Mouse (Mus musculus): ENCODE measurements around the gene Tspoap1. TPM values are rescaled to one million over a fixed set of nuclear protein-coding genes. Genes with fewer than 3 reads are reported as not detected.

Tspoap1 gene
- polyA plus RNA-seq, 1 experiment, result not detected

DNA sequence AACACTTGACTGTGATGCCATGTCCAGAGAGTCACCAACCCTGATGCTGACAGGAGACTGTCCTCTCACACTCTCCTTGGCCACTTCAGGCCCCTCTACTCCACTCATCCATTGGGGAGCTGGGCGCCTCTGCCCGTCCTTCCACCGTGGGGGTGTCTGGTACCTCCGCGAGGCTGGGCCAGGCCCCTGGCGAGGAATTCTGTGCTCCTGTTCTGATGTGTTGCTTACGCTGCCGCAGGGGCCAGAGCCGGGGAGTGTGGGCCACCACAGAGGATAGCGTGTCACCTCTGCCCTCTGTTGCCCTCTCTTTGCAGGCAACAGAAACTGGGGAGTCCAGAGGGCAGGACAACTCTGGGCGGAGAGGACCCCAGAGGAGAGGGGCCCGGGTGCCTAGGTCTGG, 18.6 kb downstream of the Tspoap1 start:
- H3K27ac ChIP-seq (ENCODE audit: insufficient read depth, low read depth, low read length), result no peak overlapping the region
- TF ChIP-seq POLR2A (IDR thresholded peaks at IDR 0.05; ENCODE audit: insufficient read depth, low read depth, low read length) (no peak), CTCF (IDR thresholded peaks at IDR 0.05; ENCODE audit: insufficient read depth, low read depth, low read length) (no peak)
- WGBS, result 59% methylated on average over 12 of the region's 12 CpGs
- no peak overlapping the region for H3K4me3 ChIP-seq (ENCODE audit: insufficient read depth, low read depth, low read length)
- peaks cover 15% of the 10 kb centered on the region for H3K4me1 ChIP-seq (ENCODE audit: control insufficient read depth, insufficient read depth, low read length)

DNA sequence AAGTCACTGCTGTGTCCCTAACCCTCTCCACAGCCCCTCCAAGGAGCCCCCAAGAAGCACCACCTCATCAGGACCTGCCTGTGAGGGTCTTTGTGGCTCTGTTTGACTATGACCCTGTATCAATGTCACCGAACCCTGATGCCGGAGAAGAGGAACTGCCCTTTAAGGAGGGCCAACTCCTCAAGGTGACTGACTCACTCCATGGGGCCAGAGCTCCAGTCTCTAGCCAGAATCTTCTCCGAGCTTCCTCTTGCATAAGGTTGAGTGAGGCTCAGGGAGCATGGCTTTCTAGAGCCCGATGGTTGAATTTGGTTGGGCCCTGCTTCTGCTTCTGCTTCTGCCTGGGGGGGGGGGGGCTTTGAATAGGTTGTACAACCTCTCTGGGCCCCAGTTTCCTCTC, 19.1 kb downstream of the Tspoap1 start:
- TF ChIP-seq POLR2A (IDR thresholded peaks at IDR 0.05; ENCODE audit: insufficient read depth, low read depth, low read length) (no peak), CTCF (IDR thresholded peaks at IDR 0.05; ENCODE audit: insufficient read depth, low read depth, low read length) (no peak)
- 86% methylated on average over 4 of the region's 4 CpGs for WGBS
- H3K4me1 ChIP-seq (ENCODE audit: control insufficient read depth, insufficient read depth, low read length), result peaks cover 15% of the 10 kb centered on the region

DNA sequence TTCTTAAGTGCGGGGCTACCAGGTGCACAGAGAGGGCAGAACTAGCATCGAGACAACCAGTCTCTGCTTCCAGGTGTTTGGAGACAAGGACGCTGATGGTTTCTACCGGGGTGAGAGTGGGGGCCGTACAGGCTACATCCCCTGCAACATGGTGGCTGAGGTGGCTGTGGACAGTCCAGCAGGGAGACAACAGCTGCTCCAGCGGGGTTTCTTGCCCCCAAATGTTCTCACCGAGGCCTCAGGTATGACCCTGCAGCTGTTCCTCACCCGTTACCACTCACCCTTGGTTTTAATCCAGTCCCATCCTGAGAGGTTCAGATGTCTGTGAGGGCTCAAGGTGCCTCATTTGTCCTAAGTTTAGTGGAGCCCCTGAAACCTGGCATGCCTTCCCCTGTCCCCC, 19.8 kb downstream of the Tspoap1 start:
- WGBS, result 86% methylated on average over 8 of the region's 8 CpGs
- TF ChIP-seq CTCF (IDR thresholded peaks at IDR 0.05; ENCODE audit: insufficient read depth, low read depth, low read length) (no peak), POLR2A (IDR thresholded peaks at IDR 0.05; ENCODE audit: insufficient read depth, low read depth, low read length) (no peak)
- Histone ChIP-seq H3K4me3 (ENCODE audit: insufficient read depth, low read depth, low read length) (no peak overlapping the region), H3K4me1 (ENCODE audit: control insufficient read depth, insufficient read depth, low read length) (peaks cover 15% of the 10 kb centered on the region), H3K27ac (ENCODE audit: insufficient read depth, low read depth, low read length) (no peak overlapping the region)

More for the DNA sequence above, 19.1 kb downstream of the Tspoap1 start:
- H3K4me3 ChIP-seq (ENCODE audit: insufficient read depth, low read depth, low read length), result no peak overlapping the region
- no peak overlapping the region for H3K27ac ChIP-seq (ENCODE audit: insufficient read depth, low read depth, low read length)

DNA sequence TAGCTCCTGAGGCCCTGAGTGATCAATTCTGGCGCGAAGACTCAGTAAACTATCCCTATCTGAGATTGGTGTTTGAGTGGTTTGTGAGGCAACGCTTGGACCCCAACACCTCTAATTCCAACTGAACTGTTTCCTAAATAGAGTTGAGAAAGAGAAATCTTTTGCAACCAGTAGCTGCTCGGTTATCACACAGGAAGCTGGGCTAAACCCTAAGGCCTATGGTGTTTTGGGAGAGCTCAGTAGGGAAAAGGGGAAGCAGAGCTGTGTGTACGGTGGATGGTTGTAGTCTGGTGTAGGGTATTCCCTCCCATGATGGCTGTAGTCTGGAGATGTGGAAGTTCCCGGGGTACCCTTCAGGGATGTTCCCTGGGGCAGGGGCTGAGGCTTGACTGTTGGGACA, 29.7 kb downstream of the Tspoap1 start:
- H3K4me3 ChIP-seq (ENCODE audit: insufficient read depth, low read depth, low read length), result no peak overlapping the region
- H3K27ac ChIP-seq (ENCODE audit: insufficient read depth, low read depth, low read length), result no peak overlapping the region
- H3K4me1 ChIP-seq (ENCODE audit: control insufficient read depth, insufficient read depth, low read length), result no peaks in the 10 kb centered on the region
- TF ChIP-seq CTCF (IDR thresholded peaks at IDR 0.05; ENCODE audit: insufficient read depth, low read depth, low read length), result no peak
- TF ChIP-seq POLR2A (IDR thresholded peaks at IDR 0.05; ENCODE audit: insufficient read depth, low read depth, low read length), result no peak
- WGBS, result 91% methylated on average over 6 of the region's 6 CpGs

- TF ChIP-seq POLR2A (IDR thresholded peaks at IDR 0.05; ENCODE audit: insufficient read depth, low read depth, low read length) (no peak), CTCF (IDR thresholded peaks at IDR 0.05; ENCODE audit: insufficient read depth, low read depth, low read length) (no peak)
- no peaks in the 10 kb centered on the region for H3K4me1 ChIP-seq (ENCODE audit: control insufficient read depth, insufficient read depth, low read length)
- H3K27ac ChIP-seq (ENCODE audit: insufficient read depth, low read depth, low read length), result no peak within 1 kb of the TSS
- 79% methylated on average over 3 of the region's 3 CpGs for WGBS
- H3K4me3 ChIP-seq (ENCODE audit: insufficient read depth, low read depth, low read length), result no peak within 1 kb of the TSS
Observed at GRCm38 (mm10) chr11:87793460-87793859, 33.1 kb downstream of the Tspoap1 start, which contains the start of gene Mpo. Gene Mpo (plus strand): TSS chr11:87793581.

DNA sequence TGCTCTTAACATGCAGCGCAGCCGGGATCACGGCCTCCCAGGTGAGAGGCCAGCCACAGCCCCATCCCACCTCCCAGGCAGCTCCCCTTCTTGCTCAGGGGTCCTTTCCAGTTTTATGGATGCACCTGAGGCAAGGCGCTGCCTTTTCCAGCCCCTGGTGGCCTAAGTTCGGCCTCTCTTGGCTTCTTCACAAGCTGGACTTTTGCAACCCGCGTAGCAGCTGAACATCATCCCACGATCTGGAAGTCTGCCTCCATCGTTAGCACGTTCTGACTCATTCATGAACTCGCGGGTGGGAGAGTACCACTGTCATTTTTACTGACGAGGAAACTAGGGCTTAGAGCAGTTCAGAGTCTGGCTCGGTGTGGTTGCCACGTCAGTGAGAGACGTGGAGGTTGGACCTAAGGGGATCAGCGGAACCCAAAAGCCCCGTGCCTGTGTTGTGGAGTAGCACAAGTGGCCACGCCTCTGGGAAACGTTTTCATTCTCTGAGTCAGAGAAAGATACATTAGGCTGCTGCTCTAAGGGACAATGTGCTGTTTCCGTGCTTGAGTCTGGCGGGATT, 41.5 kb downstream of the Tspoap1 start:
- 48% methylated on average over 22 of the region's 22 CpGs for WGBS
- no peak overlapping the region for H3K4me3 ChIP-seq (ENCODE audit: insufficient read depth, low read depth, low read length)
- peaks cover 20% of the 10 kb centered on the region for H3K4me1 ChIP-seq (ENCODE audit: control insufficient read depth, insufficient read depth, low read length)
- TF ChIP-seq POLR2A (IDR thresholded peaks at IDR 0.05; ENCODE audit: insufficient read depth, low read depth, low read length), result no peak
- TF ChIP-seq CTCF (IDR thresholded peaks at IDR 0.05; ENCODE audit: insufficient read depth, low read depth, low read length), result no peak
- no peak overlapping the region for H3K27ac ChIP-seq (ENCODE audit: insufficient read depth, low read depth, low read length)

GRCm38 (mm10) chr11:87802621-87803020, 42.3 kb downstream of the Tspoap1 start:
- Histone ChIP-seq H3K4me3 (ENCODE audit: insufficient read depth, low read depth, low read length) (peak overlapping the region; percentile 9; the same call in 1 of the 2 replicates), H3K27ac (ENCODE audit: insufficient read depth, low read depth, low read length) (no peak overlapping the region), H3K4me1 (ENCODE audit: control insufficient read depth, insufficient read depth, low read length) (peaks cover 20% of the 10 kb centered on the region)
- 40% methylated on average over 14 of the region's 14 CpGs for WGBS
- TF ChIP-seq POLR2A (IDR thresholded peaks at IDR 0.05; ENCODE audit: insufficient read depth, low read depth, low read length), result no peak
- TF ChIP-seq CTCF (IDR thresholded peaks at IDR 0.05; ENCODE audit: insufficient read depth, low read depth, low read length), result peak; percentile 22; the same call in 1 of the 2 replicates

DNA sequence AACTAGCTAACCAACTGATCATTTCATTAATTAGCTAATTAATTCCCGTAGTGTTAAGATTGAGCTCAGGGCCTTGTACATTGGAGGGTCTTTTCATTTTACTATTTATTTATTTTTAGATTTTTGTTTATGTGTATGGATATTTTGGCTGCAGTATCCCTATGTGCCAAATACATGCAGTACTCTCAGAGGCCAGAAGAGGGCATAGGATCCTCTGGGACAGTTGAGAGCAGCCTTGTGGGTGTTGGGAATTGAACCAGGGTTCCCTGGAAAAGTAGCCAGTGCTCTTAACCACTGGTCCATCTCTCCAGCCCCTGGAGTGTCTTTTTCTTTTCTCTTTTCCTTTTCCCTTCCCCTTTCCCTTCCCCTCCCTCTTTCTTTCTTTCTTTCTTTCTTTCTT, 45.1 kb downstream of the Tspoap1 start:
- 78% methylated on average over 1 of the region's 1 CpGs for WGBS
- no peak overlapping the region for H3K27ac ChIP-seq (ENCODE audit: insufficient read depth, low read depth, low read length)
- TF ChIP-seq CTCF (IDR thresholded peaks at IDR 0.05; ENCODE audit: insufficient read depth, low read depth, low read length) (no peak), POLR2A (IDR thresholded peaks at IDR 0.05; ENCODE audit: insufficient read depth, low read depth, low read length) (no peak)
- no peak overlapping the region for H3K4me3 ChIP-seq (ENCODE audit: insufficient read depth, low read depth, low read length)
- H3K4me1 ChIP-seq (ENCODE audit: control insufficient read depth, insufficient read depth, low read length), result peaks cover 20% of the 10 kb centered on the region

GRCm38 (mm10) chr11:87807433-87807832, 47.1 kb downstream of the Tspoap1 start:
- H3K27ac ChIP-seq (ENCODE audit: insufficient read depth, low read depth, low read length), result no peak overlapping the region
- H3K4me1 ChIP-seq (ENCODE audit: control insufficient read depth, insufficient read depth, low read length), result peaks cover 13% of the 10 kb centered on the region
- 87% methylated on average over 6 of the region's 6 CpGs for WGBS
- TF ChIP-seq CTCF (IDR thresholded peaks at IDR 0.05; ENCODE audit: insufficient read depth, low read depth, low read length) (no peak), POLR2A (IDR thresholded peaks at IDR 0.05; ENCODE audit: insufficient read depth, low read depth, low read length) (no peak)
- H3K4me3 ChIP-seq (ENCODE audit: insufficient read depth, low read depth, low read length), result no peak overlapping the region

Measured in olfactory bulb, adult 2 months (tissue).